ENCODE assay signal across 17 mouse cellular contexts in the genomic region with DNA sequence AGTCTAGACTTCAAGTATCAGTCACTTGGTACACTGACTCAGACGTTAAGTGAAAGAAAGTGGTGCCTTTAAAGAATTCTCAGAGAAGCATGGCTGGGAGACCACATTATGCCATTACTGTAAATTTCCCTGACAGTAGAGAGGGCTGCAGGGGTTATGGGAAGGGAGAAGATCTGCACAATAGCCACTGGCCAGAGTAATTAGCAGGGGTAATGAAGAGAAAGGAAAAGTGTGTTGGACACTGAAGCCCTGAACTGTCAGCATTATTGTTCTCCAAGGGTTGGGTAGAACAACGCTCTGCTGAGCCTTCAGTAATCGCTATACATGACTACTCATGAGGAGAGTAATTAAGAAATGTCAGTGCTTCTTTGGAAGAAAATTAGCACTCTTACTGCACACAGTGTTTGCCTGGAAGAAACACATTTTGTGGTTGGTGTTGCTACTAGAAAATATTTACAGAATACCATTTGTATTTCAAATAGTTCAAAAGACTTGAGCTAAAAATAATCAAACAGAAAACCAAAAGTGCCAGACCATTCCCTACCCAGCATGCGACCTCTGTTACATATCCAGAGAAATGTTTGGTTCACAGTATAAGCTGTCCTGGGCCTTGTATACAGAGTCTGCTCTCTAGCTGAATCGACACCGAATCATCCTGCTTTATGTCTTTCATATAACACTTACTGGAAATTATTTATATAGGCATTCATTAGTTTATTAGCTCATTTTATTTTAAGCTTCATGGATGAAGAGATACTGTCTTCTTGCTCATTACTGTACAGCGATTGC.
A peak's percentile ranks its signal among the peaks of the same experiment; 100 is the strongest.
DNase-seq lines count a peak whose midpoint lies in the region; ATAC-seq and TF ChIP-seq lines count a peak whose summit lies in the region.
"Had no signal": no experiment of that assay in that cellular context is flagged by ENCODE, and none has a peak within 500 bp of the region (broad histone marks: within the 10 kb centered on the region; RNA-seq: fewer than 3 reads in every experiment).

No protein-coding gene starts in this region.

- no peaks in the 10 kb centered on the region for H3K4me1 ChIP-seq in hindbrain, embryonic 11.5 days (replicated peaks; ENCODE audit: control insufficient read depth, insufficient read depth, low read length)
- H3K4me1 ChIP-seq in hindbrain, postnatal 0 days (ENCODE audit: insufficient read depth, low read length), result no peaks in the 10 kb centered on the region
- H3K4me1 ChIP-seq in forebrain, embryonic 15.5 days, result peaks cover 3% of the 10 kb centered on the region; the same call in 1 of the 2 replicates
- 0 out of 2 replicates have a peak, but pooled peaks cover 3% of the 10 kb centered on the region for H3K4me1 ChIP-seq in neural tube, embryonic 14.5 days (ENCODE audit: control insufficient read depth, insufficient read depth, low read length)
- H3K4me1 ChIP-seq: embryonic facial prominence, embryonic 13.5 days; intestine, embryonic 15.5 days; limb, embryonic 13.5 days had no signal

- 72% methylated on average over 7 of the region's 7 CpGs for WGBS in hindbrain, embryonic 11.5 days
- WGBS in hindbrain, postnatal 0 days, result 49% methylated on average over 7 of the region's 7 CpGs
- 33% methylated on average over 7 of the region's 7 CpGs for WGBS in forebrain, embryonic 15.5 days
- 43% methylated on average over 7 of the region's 7 CpGs for WGBS in neural tube, embryonic 14.5 days

- no peak for TF ChIP-seq CTCF in hindbrain, postnatal 0 days (IDR thresholded peaks at IDR 0.05; ENCODE audit: low read depth)
- no peak for TF ChIP-seq CTCF in Patski (IDR thresholded peaks at IDR 0.05)

- in situ Hi-C loops in Patski (cut with MboI; ENCODE audit: low pct_unique_long_range_greater_than_20kb), result no loop called here

- H3K4me2 ChIP-seq in hindbrain, embryonic 11.5 days (replicated peaks; ENCODE audit: low read depth, low read length), result no peak overlapping the region
- H3K4me2 ChIP-seq in hindbrain, postnatal 0 days (ENCODE audit: low read depth, low read length), result no peak overlapping the region
- no peak overlapping the region for H3K4me2 ChIP-seq in forebrain, embryonic 15.5 days (replicated peaks)
- no peak overlapping the region for H3K4me2 ChIP-seq in neural tube, embryonic 14.5 days (ENCODE audit: low read depth, low read length)
- H3K4me2 ChIP-seq: embryonic facial prominence, embryonic 13.5 days; intestine, embryonic 15.5 days; limb, embryonic 13.5 days had no signal

- H3K27ac ChIP-seq in hindbrain, embryonic 11.5 days (ENCODE audit: low read depth, low read length), result no peak overlapping the region
- H3K27ac ChIP-seq in hindbrain, postnatal 0 days, result no peak overlapping the region
- no peak overlapping the region for H3K27ac ChIP-seq in forebrain, embryonic 15.5 days (replicated peaks)
- no peak overlapping the region; the same call in 1 of the 2 replicates for H3K27ac ChIP-seq in neural tube, embryonic 14.5 days (ENCODE audit: low read depth, low read length)
- H3K27ac ChIP-seq: embryonic facial prominence, embryonic 13.5 days; intestine, embryonic 15.5 days; left cerebral cortex, adult 2 months; limb, embryonic 13.5 days had no signal

- no peak overlapping the region for H3K4me3 ChIP-seq in hindbrain, embryonic 11.5 days (ENCODE audit: low read depth, low read length)
- no peak overlapping the region for H3K4me3 ChIP-seq in hindbrain, postnatal 0 days (ENCODE audit: low read length)
- H3K4me3 ChIP-seq in forebrain, embryonic 15.5 days, result no peak overlapping the region
- H3K4me3 ChIP-seq in neural tube, embryonic 14.5 days (ENCODE audit: low read depth, low read length), result no peak overlapping the region
- H3K4me3 ChIP-seq: embryonic facial prominence, embryonic 13.5 days; intestine, embryonic 15.5 days; left cerebral cortex, adult 2 months; limb, embryonic 13.5 days had no signal

- H3K9ac ChIP-seq in hindbrain, embryonic 11.5 days (ENCODE audit: low read depth, low read length), result no peak overlapping the region
- no peak overlapping the region for H3K9ac ChIP-seq in hindbrain, postnatal 0 days (replicated peaks; ENCODE audit: low read length)
- no peak overlapping the region for H3K9ac ChIP-seq in forebrain, embryonic 15.5 days (replicated peaks)
- H3K9ac ChIP-seq in neural tube, embryonic 14.5 days (replicated peaks; ENCODE audit: low read depth, low read length), result no peak overlapping the region
- H3K9ac ChIP-seq: embryonic facial prominence, embryonic 13.5 days; intestine, embryonic 15.5 days; limb, embryonic 13.5 days; liver, postnatal 0 days had no signal

- H3K27me3 ChIP-seq in hindbrain, embryonic 11.5 days (ENCODE audit: control insufficient read depth, insufficient read depth, low read length), result no peaks in the 10 kb centered on the region
- no peaks in the 10 kb centered on the region for H3K27me3 ChIP-seq in hindbrain, postnatal 0 days (ENCODE audit: insufficient read depth, low read length)
- no peaks in the 10 kb centered on the region for H3K27me3 ChIP-seq in Patski
- 0 out of 2 replicates have a peak, but pooled peaks cover 3% of the 10 kb centered on the region for H3K27me3 ChIP-seq in forebrain, embryonic 15.5 days
- no peaks in the 10 kb centered on the region for H3K27me3 ChIP-seq in neural tube, embryonic 14.5 days (ENCODE audit: control insufficient read depth, insufficient read depth, low read length)
- H3K27me3 ChIP-seq: embryonic facial prominence, embryonic 13.5 days; intestine, embryonic 15.5 days; limb, embryonic 13.5 days had no signal

- CTCF ChIA-PET in Patski (lab: Charles Lee), result interaction anchor here (1.1 to 1.4 kb wide), 2 partner anchors 18 to 26 kb away, joined by 4 to 5 read pairs; no protein-coding TSS in a partner anchor

- ATAC-seq in hindbrain, embryonic 11.5 days (ENCODE audit: low FRiP score), result peak; percentile 57
- ATAC-seq in hindbrain, postnatal 0 days, result no peak
- peak; percentile 96 for ATAC-seq in Patski
- peak; percentile 88 for ATAC-seq in forebrain, embryonic 15.5 days (replicated peaks)
- peak; percentile 85 for ATAC-seq in neural tube, embryonic 14.5 days (ENCODE audit: low read depth)
- ATAC-seq in granulocyte monocyte progenitor cell, adult 5-6 weeks (replicated peaks; ENCODE audit: poor library complexity, severe bottlenecking), result no peak
- ATAC-seq: intestine, embryonic 15.5 days; liver, postnatal 0 days had no signal

- DNase-seq in hindbrain, embryonic 11.5 days (ENCODE audit: low spot score), result no peak
- DNase-seq in hindbrain, postnatal 0 days (ENCODE audit: low spot score), result no peak
- DNase-seq in Patski (ENCODE audit: low read depth, low spot score), result peak; percentile 63
- DNase-seq in layer of hippocampus, adult 8-10 months (ENCODE audit: low spot score in 2 of 2), result no peak
- no peak for DNase-seq in urinary bladder, adult 18-20 months (ENCODE audit: low spot score in 2 of 2)
- DNase-seq: adrenal gland, postnatal 14 days; cerebellum, postnatal 14 days; kidney, postnatal 4 days; liver, postnatal 0 days; lung, postnatal 4 days had no signal

- H3K9me3 ChIP-seq in hindbrain, embryonic 11.5 days (ENCODE audit: control insufficient read depth, low read length), result no peaks in the 10 kb centered on the region
- no peaks in the 10 kb centered on the region for H3K9me3 ChIP-seq in hindbrain, postnatal 0 days (ENCODE audit: low read length)
- H3K9me3 ChIP-seq in forebrain, embryonic 15.5 days, result no peaks in the 10 kb centered on the region
- H3K9me3 ChIP-seq in neural tube, embryonic 14.5 days (ENCODE audit: control insufficient read depth, low read length), result no peaks in the 10 kb centered on the region
- H3K9me3 ChIP-seq: embryonic facial prominence, embryonic 13.5 days; intestine, embryonic 15.5 days; limb, embryonic 13.5 days had no signal

- POLR2A ChIA-PET in Patski (lab: Charles Lee), result no interaction called here

- no peaks in the 10 kb centered on the region for H3K36me3 ChIP-seq in hindbrain, embryonic 11.5 days (ENCODE audit: control insufficient read depth, insufficient read depth, low read length)
- no peaks in the 10 kb centered on the region for H3K36me3 ChIP-seq in hindbrain, postnatal 0 days (ENCODE audit: insufficient read depth, low read length)
- H3K36me3 ChIP-seq in forebrain, embryonic 15.5 days, result no peaks in the 10 kb centered on the region
- no peaks in the 10 kb centered on the region for H3K36me3 ChIP-seq in neural tube, embryonic 14.5 days (ENCODE audit: control insufficient read depth, insufficient read depth, low read length)
- H3K36me3 ChIP-seq: embryonic facial prominence, embryonic 13.5 days; intestine, embryonic 15.5 days; limb, embryonic 13.5 days had no signal

Comparison
In these comparisons a context has a peak if more than half of its experiments do, and no peak if none do; other contexts are left out.
1. ATAC-seq: peak in hindbrain, embryonic 11.5 days (single experiment), Patski (single experiment), forebrain, embryonic 15.5 days (single experiment) and neural tube, embryonic 14.5 days (single experiment); none in hindbrain, postnatal 0 days (single experiment) and granulocyte monocyte progenitor cell, adult 5-6 weeks (single experiment).